Mouse (Mus musculus) limb, embryonic 15.5 days (tissue): ENCODE measurements around the gene Ptpa. TPM values are rescaled to one million over a fixed set of nuclear protein-coding genes. Genes with fewer than 3 reads are reported as not detected.

Experiments
- ATAC-seq: fragments of 200-750 bp; cut with Nextera tagmentation; 2 replicates; pipeline ENCODE4 v1.8.0; 2017; ENCODE audit warnings: low read depth, moderate TSS enrichment; ENCODE audit not compliant: insufficient number of reproducible peaks, low FRiP score, low TSS enrichment
- H3K27ac ChIP-seq: fragments of 300-500 bp; sonication (generic); 2 replicates; pipeline ENCODE4 v1.5.1; 2015; ENCODE audit warnings: moderate library complexity, mild to moderate bottlenecking, inconsistent platforms
- H3K27me3 ChIP-seq: fragments of 300-500 bp; sonication (generic); 2 replicates; pipeline ENCODE4 v1.6.1; 2015; ENCODE audit warnings: inconsistent platforms
- H3K36me3 ChIP-seq: fragments of 300-500 bp; sonication (generic); 2 replicates; pipeline ENCODE4 v1.6.1; 2015; ENCODE audit warnings: inconsistent platforms
- H3K4me1 ChIP-seq: fragments of 300-500 bp; sonication (generic); 2 replicates; pipeline ENCODE4 v1.6.1; 2015; ENCODE audit warnings: inconsistent platforms
- H3K4me2 ChIP-seq: fragments of 300-500 bp; sonication (generic); 2 replicates; pipeline ENCODE4 v1.6.1; 2015; ENCODE audit warnings: mild to moderate bottlenecking, inconsistent platforms
- H3K4me3 ChIP-seq: fragments of 300-500 bp; sonication (generic); 2 replicates; pipeline ENCODE4 v1.5.1; 2015; ENCODE audit warnings: mild to moderate bottlenecking, inconsistent platforms
- H3K9ac ChIP-seq: fragments of 300-500 bp; sonication (generic); 2 replicates; pipeline ENCODE4 v1.6.1; 2015; ENCODE audit warnings: inconsistent platforms
- H3K9me3 ChIP-seq: fragments of 300-500 bp; sonication (generic); 2 replicates; pipeline ENCODE4 v1.6.1; 2016; ENCODE audit warnings: inconsistent platforms
- WGBS: fragments of 180-500 bp; shearing (Covaris S2); methylation state at CpG from one replicate; pipeline ENCODE4 v1.1.7; 2015; 5-methylcytosine and 5-hydroxymethylcytosine counted together
- polyA plus RNA-seq: library from polyadenylated mRNA; unstranded; fragments of >200 nt; fragmentation: Nextera tagmentation; extraction: Ambion mirVana; gene quantifications from 2 replicates; pipeline ENCODE4 v1.2.1, GENCODE M21; 2015

Ptpa gene
- polyA plus RNA-seq, result 137 and 149 TPM in 2 replicates

GRCm38 (mm10) chr2:30415936-30416648 lies at the start of gene Ptpa:
Gene Ptpa, plus strand, starts transcription at chr2:30416039.
- no peaks in the 10 kb centered on the region for H3K9me3 ChIP-seq
- ATAC-seq, result peak; percentile 89
- H3K9ac ChIP-seq, result peak within 1 kb of the TSS; percentile 89
- peaks cover 52% of the 10 kb centered on the region for H3K4me1 ChIP-seq
- peak within 1 kb of the TSS; percentile 98 for H3K27ac ChIP-seq
- H3K4me3 ChIP-seq, result peak within 1 kb of the TSS; percentile 87
- H3K36me3 ChIP-seq, result no peaks in the 10 kb centered on the region
- H3K27me3 ChIP-seq, result no peaks in the 10 kb centered on the region
- H3K4me2 ChIP-seq, result peak within 1 kb of the TSS; percentile 72
- under 1% methylated on average over 64 of the region's 67 CpGs for WGBS

DNA sequence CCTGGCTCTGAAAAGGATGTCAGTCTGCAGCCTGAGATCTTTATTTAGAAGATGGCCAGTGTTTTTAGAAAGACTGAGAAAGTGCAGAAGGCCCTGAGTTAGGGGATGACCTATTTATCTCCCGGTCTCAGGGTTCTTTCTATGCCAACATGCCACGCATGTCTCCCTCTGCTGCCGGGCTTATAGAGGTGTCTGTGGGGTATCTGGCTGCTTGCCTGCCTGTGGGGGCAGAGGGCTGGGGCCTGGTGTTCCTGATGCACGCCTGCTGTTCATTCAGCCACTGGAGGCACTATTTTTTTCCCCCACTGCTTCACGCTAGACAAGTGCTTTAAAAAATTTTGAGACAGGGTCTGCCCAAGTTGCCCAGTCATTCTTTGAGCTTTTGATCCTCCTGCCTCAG lies 49.6 kb upstream of the Ptpa start:
- Histone ChIP-seq H3K27ac (no peak overlapping the region), H3K4me2 (no peak overlapping the region), H3K4me1 (peaks cover 15% of the 10 kb centered on the region), H3K27me3 (no peaks in the 10 kb centered on the region), H3K9ac (no peak overlapping the region), H3K9me3 (no peaks in the 10 kb centered on the region), H3K4me3 (no peak overlapping the region), H3K36me3 (peaks cover 43% of the 10 kb centered on the region)
- no peak for ATAC-seq
- 73% methylated on average over 5 of the region's 5 CpGs for WGBS

DNA sequence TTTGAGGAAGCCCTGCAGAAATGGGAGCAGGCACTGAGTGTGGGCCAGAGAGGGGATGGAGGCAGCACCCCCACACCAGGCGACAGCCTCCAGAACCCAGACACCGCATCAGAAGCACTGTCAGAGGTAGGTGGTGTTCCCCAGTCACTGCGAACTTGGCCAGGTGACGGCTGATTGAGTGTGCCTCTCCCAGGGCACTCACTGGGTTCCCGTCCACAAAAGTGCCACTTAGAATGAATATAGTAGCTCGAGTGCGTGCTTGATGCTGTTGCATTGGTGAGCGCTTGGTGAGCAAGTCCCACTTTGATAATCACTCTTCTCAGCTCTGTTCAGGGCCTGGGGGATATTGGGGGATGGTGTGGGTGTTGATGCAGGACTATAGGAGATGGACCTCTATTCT lies 44.3 kb upstream of the Ptpa start:
- H3K9me3 ChIP-seq, result no peaks in the 10 kb centered on the region
- H3K27ac ChIP-seq, result no peak overlapping the region
- no peak for ATAC-seq
- H3K27me3 ChIP-seq, result no peaks in the 10 kb centered on the region
- WGBS, result 96% methylated on average over 8 of the region's 8 CpGs
- H3K36me3 ChIP-seq, result peaks cover 88% of the 10 kb centered on the region
- H3K4me2 ChIP-seq, result no peak overlapping the region
- H3K9ac ChIP-seq, result no peak overlapping the region
- no peaks in the 10 kb centered on the region for H3K4me1 ChIP-seq
- no peak overlapping the region for H3K4me3 ChIP-seq

GRCm38 (mm10) chr2:30372726-30373125 lies 43.1 kb upstream of the Ptpa start:
- no peaks in the 10 kb centered on the region for H3K9me3 ChIP-seq
- no peak overlapping the region for H3K9ac ChIP-seq
- H3K4me1 ChIP-seq, result no peaks in the 10 kb centered on the region
- H3K27me3 ChIP-seq, result no peaks in the 10 kb centered on the region
- ATAC-seq, result no peak
- H3K36me3 ChIP-seq, result peaks cover 91% of the 10 kb centered on the region
- no peak overlapping the region for H3K4me2 ChIP-seq
- no peak overlapping the region for H3K4me3 ChIP-seq
- WGBS, result 95% methylated on average over 5 of the region's 5 CpGs
- no peak overlapping the region for H3K27ac ChIP-seq

DNA sequence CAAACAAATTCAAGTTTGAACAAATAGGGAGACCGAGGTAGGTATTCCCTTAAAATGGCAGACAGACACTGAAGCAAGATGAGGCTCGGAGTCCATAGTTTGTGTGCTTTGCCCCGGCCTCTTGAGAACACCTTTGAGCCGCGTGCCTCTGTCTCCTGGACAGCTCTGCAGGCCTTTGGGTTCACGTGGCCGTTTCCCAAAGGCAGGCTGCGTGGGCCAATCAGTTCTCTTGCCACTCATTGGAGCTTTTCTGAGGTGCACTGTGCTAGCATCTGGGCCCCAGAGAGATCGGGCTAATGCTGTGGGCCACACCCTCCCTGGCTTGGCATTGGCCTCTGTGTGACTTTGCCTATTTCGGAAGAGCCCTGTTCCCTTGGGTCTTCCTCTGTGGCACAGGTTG lies 39.9 kb upstream of the Ptpa start:
- H3K4me3 ChIP-seq, result no peak overlapping the region
- H3K9ac ChIP-seq, result no peak overlapping the region
- H3K27me3 ChIP-seq, result no peaks in the 10 kb centered on the region
- ATAC-seq, result no peak
- H3K4me1 ChIP-seq, result no peaks in the 10 kb centered on the region
- H3K4me2 ChIP-seq, result no peak overlapping the region
- no peaks in the 10 kb centered on the region for H3K9me3 ChIP-seq
- WGBS, result 94% methylated on average over 10 of the region's 10 CpGs
- H3K27ac ChIP-seq, result no peak overlapping the region
- peaks cover 87% of the 10 kb centered on the region for H3K36me3 ChIP-seq

DNA sequence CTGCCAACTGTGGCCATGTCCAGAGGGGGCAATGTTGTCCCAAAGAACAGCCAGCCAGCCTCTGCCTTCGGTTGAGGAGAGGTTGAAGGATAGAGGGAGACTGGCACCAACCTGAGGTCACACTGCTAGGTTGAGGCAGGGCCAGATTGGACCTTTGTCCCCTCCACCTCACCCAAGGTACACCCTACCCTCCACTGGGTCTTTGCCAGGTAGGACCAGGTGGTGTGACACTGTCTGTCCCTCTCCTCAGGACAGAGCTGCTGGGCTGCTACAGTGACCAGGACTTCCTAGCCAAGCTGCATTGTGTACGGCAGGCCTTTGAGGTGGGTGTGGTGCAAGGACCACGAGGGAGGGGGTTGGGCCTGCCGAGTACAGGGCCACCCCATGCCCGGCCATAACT lies 38.1 kb upstream of the Ptpa start:
- H3K27ac ChIP-seq, result no peak overlapping the region
- H3K4me2 ChIP-seq, result no peak overlapping the region
- no peaks in the 10 kb centered on the region for H3K9me3 ChIP-seq
- H3K36me3 ChIP-seq, result peaks cover 87% of the 10 kb centered on the region
- no peak overlapping the region for H3K9ac ChIP-seq
- H3K4me3 ChIP-seq, result no peak overlapping the region
- 79% methylated on average over 5 of the region's 5 CpGs for WGBS
- no peaks in the 10 kb centered on the region for H3K4me1 ChIP-seq
- no peak for ATAC-seq
- no peaks in the 10 kb centered on the region for H3K27me3 ChIP-seq

DNA sequence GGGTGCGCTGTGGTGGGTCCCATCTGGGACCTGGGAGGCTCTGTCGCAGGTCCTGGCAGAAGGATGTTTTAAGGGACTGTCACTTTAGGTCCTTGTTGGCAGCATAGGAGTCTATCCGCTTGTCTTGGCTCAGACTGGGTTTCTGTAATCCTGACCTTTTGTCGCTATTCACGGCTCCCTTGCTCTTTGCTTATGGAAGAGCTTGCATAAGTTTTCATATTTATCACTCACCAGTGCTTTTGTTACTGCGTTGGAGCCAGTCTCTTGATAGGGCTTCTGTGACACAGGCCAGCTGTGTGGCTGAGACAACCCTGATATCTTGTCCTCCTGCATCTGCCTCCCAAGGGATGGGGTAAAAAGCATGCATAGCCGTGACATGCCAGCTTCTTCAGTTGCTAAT lies 36.5 kb upstream of the Ptpa start:
- Histone ChIP-seq H3K27ac (no peak overlapping the region), H3K27me3 (no peaks in the 10 kb centered on the region), H3K9ac (no peak overlapping the region), H3K4me2 (no peak overlapping the region), H3K36me3 (peaks cover 89% of the 10 kb centered on the region), H3K4me1 (no peaks in the 10 kb centered on the region), H3K4me3 (no peak overlapping the region), H3K9me3 (no peaks in the 10 kb centered on the region)
- ATAC-seq, result no peak
- WGBS, result 89% methylated on average over 7 of the region's 7 CpGs

DNA sequence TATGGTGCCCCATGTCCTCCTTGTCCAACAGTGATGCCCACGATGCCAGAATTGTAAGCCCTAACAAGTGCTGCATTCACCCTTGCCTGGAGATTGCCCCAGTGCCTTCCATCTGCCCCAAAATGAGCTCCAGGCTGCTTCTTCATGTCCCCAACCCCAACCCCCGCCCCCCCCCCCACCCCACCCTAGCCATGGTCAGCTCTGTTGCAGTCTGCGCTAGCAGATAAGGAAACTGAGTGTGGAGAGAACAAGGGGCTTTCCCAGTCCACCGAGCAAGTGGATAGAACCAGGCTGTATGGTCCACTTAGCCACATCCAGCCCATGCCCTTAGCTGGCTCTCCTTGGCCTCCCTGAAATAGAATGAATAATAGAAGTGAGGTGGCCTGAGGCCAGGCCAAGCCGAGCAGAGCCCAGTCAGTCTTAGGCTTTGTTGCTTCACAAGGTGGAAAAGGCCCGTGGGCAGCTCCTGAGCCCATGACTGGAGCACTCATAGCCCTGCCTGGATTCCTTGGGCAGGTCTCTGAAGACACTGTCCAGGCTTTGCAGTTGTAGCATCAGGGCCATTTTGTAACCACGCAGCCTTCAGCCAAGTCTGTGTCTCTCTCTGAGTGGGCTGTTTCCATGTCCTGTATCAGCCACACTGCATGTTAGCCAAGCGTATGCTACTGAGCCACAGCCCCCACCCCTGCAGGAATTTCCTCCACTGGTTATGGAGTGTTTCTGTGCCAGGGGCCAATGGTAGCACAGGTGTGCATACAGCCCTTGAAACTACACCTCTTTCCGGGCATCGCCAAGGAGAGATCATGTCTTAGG lies 35.1 kb upstream of the Ptpa start:
- peaks cover 93% of the 10 kb centered on the region for H3K36me3 ChIP-seq
- 83% methylated on average over 10 of the region's 10 CpGs for WGBS
- no peaks in the 10 kb centered on the region for H3K9me3 ChIP-seq
- no peak for ATAC-seq
- no peak overlapping the region for H3K4me3 ChIP-seq
- no peaks in the 10 kb centered on the region for H3K27me3 ChIP-seq
- no peak overlapping the region for H3K27ac ChIP-seq
- no peak overlapping the region for H3K9ac ChIP-seq
- H3K4me2 ChIP-seq, result no peak overlapping the region
- no peaks in the 10 kb centered on the region for H3K4me1 ChIP-seq

- Histone ChIP-seq H3K9me3 (no peaks in the 10 kb centered on the region), H3K36me3 (peaks cover 88% of the 10 kb centered on the region), H3K9ac (no peak overlapping the region), H3K4me1 (no peaks in the 10 kb centered on the region), H3K4me3 (no peak overlapping the region), H3K27ac (no peak overlapping the region; the same call in 1 of the 2 replicates), H3K27me3 (no peaks in the 10 kb centered on the region), H3K4me2 (no peak overlapping the region)
- WGBS, result 90% methylated on average over 4 of the region's 4 CpGs
- ATAC-seq, result no peak
These were observed 34.5 kb upstream of the Ptpa start for GRCm38 (mm10) chr2:30381377-30381725.

- WGBS, result 83% methylated on average over 5 of the region's 5 CpGs
- no peak overlapping the region for H3K4me3 ChIP-seq
- H3K4me2 ChIP-seq, result no peak overlapping the region
- H3K9ac ChIP-seq, result no peak overlapping the region
- H3K27me3 ChIP-seq, result no peaks in the 10 kb centered on the region
- H3K27ac ChIP-seq, result no peak overlapping the region
- peaks cover 54% of the 10 kb centered on the region for H3K36me3 ChIP-seq
- no peaks in the 10 kb centered on the region for H3K9me3 ChIP-seq
- ATAC-seq, result no peak
- no peaks in the 10 kb centered on the region for H3K4me1 ChIP-seq
These were observed 31.0 kb upstream of the Ptpa start for GRCm38 (mm10) chr2:30384814-30385213.

DNA sequence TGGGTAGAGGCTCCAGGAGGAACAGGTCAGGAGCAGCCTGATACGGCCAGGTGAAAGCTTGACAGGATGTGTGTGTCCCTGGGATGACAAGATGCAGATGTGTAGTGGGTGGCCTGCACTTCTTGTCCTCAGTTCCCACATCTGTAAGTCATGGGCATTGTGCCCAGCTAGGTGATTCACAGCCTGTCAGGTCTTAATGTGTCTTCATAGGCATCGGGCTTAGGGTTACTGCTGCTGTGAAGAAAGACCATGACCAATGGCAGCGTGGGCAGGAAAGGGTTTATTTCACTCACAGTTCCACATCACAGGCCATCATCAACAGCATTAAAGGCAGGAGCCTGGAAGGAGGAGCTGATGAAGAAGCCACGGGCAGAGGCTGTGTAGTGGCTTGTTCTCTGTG lies 30.2 kb upstream of the Ptpa start:
- Histone ChIP-seq H3K27ac (no peak overlapping the region), H3K4me1 (no peaks in the 10 kb centered on the region), H3K4me3 (no peak overlapping the region), H3K9me3 (no peaks in the 10 kb centered on the region), H3K27me3 (no peaks in the 10 kb centered on the region), H3K9ac (no peak overlapping the region), H3K4me2 (no peak overlapping the region), H3K36me3 (peaks cover 49% of the 10 kb centered on the region)
- 84% methylated on average over 4 of the region's 4 CpGs for WGBS
- ATAC-seq, result no peak

GRCm38 (mm10) chr2:30386913-30387312 lies 28.9 kb upstream of the Ptpa start:
- Histone ChIP-seq H3K4me1 (peaks cover 8% of the 10 kb centered on the region), H3K9me3 (no peaks in the 10 kb centered on the region), H3K27ac (no peak overlapping the region), H3K27me3 (no peaks in the 10 kb centered on the region), H3K4me3 (no peak overlapping the region), H3K36me3 (peaks cover 36% of the 10 kb centered on the region), H3K9ac (no peak overlapping the region), H3K4me2 (no peak overlapping the region)
- no peak for ATAC-seq
- 82% methylated on average over 9 of the region's 9 CpGs for WGBS
